Mouse (Mus musculus) hindbrain, postnatal 0 days (tissue): ENCODE results near the gene Tctex1d1. TPM values are rescaled to one million over a fixed set of nuclear protein-coding genes. Genes with fewer than 3 reads are reported as not detected.

Experiments used
- ATAC-seq: fragments of 200-750 bp; cut with Nextera tagmentation; 2 replicates; pipeline ENCODE4 v1.8.0; 2017; ENCODE audit warnings: mild to moderate bottlenecking, moderate TSS enrichment, moderate library complexity
- DNase-seq: peaks from one replicate; pipeline ENCODE4 v3.0.0-alpha.2; 2015; ENCODE audit warnings: low spot score
- H3K27ac ChIP-seq: fragments of 300-500 bp; sonication (generic); 2 replicates; pipeline ENCODE4 v1.5.1; 2014; ENCODE audit warnings: mild to moderate bottlenecking
- H3K27me3 ChIP-seq: fragments of 300-500 bp; sonication (generic); 2 replicates; pipeline ENCODE4 v1.6.1; 2014; ENCODE audit warnings: low read length, mixed read lengths; ENCODE audit not compliant: insufficient read depth
- H3K36me3 ChIP-seq: fragments of 300-500 bp; sonication (generic); 2 replicates; pipeline ENCODE4 v1.6.1; 2014; ENCODE audit warnings: low read length, mixed read lengths; ENCODE audit not compliant: insufficient read depth
- H3K4me1 ChIP-seq: fragments of 300-500 bp; sonication (generic); 2 replicates; pipeline ENCODE4 v1.6.1; 2014; ENCODE audit warnings: antibody characterized with exemption, low read length, mixed read lengths; ENCODE audit not compliant: insufficient read depth
- H3K4me2 ChIP-seq: fragments of 300-500 bp; sonication (generic); 2 replicates; pipeline ENCODE4 v1.6.1; 2014; ENCODE audit warnings: low read depth, mild to moderate bottlenecking, low read length, moderate library complexity, mixed read lengths
- H3K4me3 ChIP-seq: fragments of 300-500 bp; sonication (generic); 2 replicates; pipeline ENCODE4 v1.5.1; 2014; ENCODE audit warnings: low read length
- H3K9ac ChIP-seq: fragments of 300-500 bp; sonication (generic); replicated peaks from 2 replicates; pipeline ENCODE4 v1.6.1; 2014; ENCODE audit warnings: mild to moderate bottlenecking, low read length, moderate library complexity, mixed read lengths
- H3K9me3 ChIP-seq: fragments of 300-500 bp; sonication (generic); 2 replicates; pipeline ENCODE4 v1.6.1; 2016; ENCODE audit warnings: low read length, mixed read lengths
- CTCF ChIP-seq: IDR thresholded peaks from 2 replicates; pipeline ENCODE4 v1.5.1; 2016; ENCODE audit warnings: antibody characterized with exemption, control low read depth, low read depth
- WGBS: fragments of 180-500 bp; shearing (Covaris S2); extraction: QIAGEN DNeasy Blood & Tissue Kit; methylation state at CpG from one replicate; pipeline ENCODE4 v1.1.7; 2014; 5-methylcytosine and 5-hydroxymethylcytosine counted together
- polyA plus RNA-seq: library from polyadenylated mRNA; unstranded; fragments of >200 nt; fragmentation: Nextera tagmentation; extraction: Ambion mirVana; gene quantifications from 2 replicates; pipeline ENCODE4 v1.2.1, GENCODE M21; 2015
- total RNA-seq: library from RNA; depleted of rRNA; stranded (reverse); fragments of >200 nt; gene quantifications from 2 replicates; pipeline ENCODE4 v1.2.3, GENCODE M21; 2014

Gene Tctex1d1
- total and polyA plus RNA-seq, 2 experiments from 2014 or later: 0.73 to 2.5 TPM

DNA sequence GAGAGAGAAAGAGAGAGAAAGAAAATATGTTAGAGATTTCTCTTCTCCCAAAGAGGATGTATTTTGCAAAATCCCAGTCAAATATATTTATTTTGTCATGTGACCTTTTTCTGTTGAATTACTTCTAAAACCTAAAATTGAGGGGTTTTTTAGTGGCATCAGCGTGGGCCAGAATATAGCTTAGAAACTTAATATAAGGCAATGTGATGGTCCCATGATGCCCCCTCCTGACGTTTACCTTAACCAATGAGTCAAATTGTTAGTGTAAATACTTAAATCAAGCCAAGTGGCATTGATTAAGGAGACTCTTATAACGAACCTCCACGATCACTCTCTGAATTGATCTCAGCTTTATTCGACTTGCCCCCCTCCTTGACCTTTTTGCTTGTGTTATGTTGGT lies 4.2 kb upstream of the Tctex1d1 start:
- H3K4me3 ChIP-seq: no peak overlapping the region
- WGBS: 66% methylated on average over 5 of the region's 5 CpGs
- H3K9me3 ChIP-seq: no peaks in the 10 kb centered on the region
- DNase-seq: no peak
- 0 out of 2 replicates have a peak, but pooled peaks cover 4% of the 10 kb centered on the region for H3K36me3 ChIP-seq
- no peak overlapping the region for H3K27ac ChIP-seq
- TF ChIP-seq CTCF: no peak
- no peak overlapping the region for H3K4me2 ChIP-seq
- H3K27me3 ChIP-seq: no peaks in the 10 kb centered on the region
- H3K9ac ChIP-seq: no peak overlapping the region
- no peak for ATAC-seq
- H3K4me1 ChIP-seq: peaks cover 7% of the 10 kb centered on the region; the same call in 1 of the 2 replicates

DNA sequence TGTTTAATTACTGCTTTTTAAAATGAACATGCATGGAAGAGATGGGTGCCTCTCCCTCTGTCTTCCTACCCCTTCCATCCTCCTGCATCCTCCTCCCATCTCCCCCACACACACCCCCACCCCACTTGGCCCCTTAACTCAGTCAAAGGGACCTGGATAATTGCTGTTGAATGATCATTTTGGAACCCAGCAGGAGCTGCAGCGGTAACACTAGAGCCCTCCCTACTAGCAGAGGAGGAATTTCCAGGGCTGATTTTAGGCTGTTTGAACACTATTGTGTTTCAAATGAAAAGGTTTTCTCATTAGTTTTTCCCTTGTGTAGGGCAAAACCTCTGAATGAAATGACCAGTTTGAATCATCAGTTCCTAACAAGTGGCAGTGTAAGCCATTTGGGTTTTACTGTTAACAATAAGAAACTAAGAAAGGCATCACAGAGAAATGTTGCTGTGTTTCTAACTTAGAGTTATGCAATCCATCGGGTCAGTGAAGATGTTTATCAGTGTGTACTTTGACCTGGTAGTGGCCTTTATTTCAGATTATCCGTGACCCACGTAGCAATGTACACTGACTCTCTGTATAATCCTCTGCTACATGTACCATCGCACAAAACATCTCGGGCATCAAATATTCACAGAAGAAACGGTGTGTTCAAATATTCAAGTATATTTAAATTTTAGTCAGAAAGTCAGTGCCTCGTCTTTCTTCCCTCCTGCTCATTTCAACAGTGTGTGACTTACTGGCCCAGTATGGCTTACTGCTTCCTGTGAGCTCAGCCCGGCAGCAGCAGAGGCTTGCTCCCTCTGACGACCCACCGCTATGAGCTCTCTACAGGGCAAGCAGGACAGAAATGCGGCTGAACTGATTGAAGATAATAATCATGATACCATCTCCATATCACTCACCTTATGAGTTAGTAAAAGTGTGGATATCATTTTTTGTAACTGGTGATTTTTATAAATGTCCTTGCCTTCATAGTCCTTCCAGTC lies 1.8 kb upstream of the Tctex1d1 start:
- H3K4me3 ChIP-seq: no peak overlapping the region
- no peak for TF ChIP-seq CTCF
- H3K36me3 ChIP-seq: no peaks in the 10 kb centered on the region
- WGBS: 29% methylated on average over 12 of the region's 12 CpGs
- H3K4me2 ChIP-seq: no peak overlapping the region
- ATAC-seq (no peak), DNase-seq (no peak)
- H3K4me1 ChIP-seq: peaks cover 7% of the 10 kb centered on the region; the same call in 1 of the 2 replicates
- no peaks in the 10 kb centered on the region for H3K27me3 ChIP-seq
- no peak overlapping the region for H3K9ac ChIP-seq
- no peak overlapping the region for H3K27ac ChIP-seq
- H3K9me3 ChIP-seq: no peaks in the 10 kb centered on the region

DNA sequence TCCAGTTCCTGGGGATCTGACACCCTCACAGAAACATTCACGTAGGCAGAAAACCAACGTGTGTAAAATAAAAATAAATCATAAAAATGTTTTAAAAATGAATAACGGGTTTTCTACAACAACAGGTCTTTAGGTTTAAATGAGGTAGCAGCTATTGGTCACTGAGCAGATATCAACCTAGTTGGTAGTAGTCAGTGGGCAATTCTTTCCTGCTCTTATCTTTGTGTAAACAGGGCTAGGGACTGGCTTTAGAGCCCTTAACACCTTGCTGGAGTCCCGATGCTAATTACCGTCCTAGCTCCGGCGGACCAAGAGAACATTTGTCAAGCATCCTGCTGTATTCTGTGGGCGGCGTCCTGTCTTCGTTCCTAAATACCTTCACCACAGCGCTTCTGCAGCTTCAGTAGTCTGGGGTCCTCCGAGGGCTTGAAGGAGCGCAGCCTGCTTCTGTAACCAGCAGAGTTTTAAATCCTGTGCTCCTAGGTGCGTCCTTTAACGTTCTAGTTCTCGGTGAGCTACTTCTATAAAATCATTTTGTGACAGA lies 556 bp upstream of the Tctex1d1 start:
- no peak overlapping the region for H3K27ac ChIP-seq
- H3K4me3 ChIP-seq: peak overlapping the region; percentile 31
- peaks cover 7% of the 10 kb centered on the region; the same call in 1 of the 2 replicates for H3K4me1 ChIP-seq
- H3K9ac ChIP-seq: no peak overlapping the region
- 14% methylated on average over 16 of the region's 16 CpGs for WGBS
- peak; percentile 31 for DNase-seq
- H3K9me3 ChIP-seq: no peaks in the 10 kb centered on the region
- no peaks in the 10 kb centered on the region for H3K27me3 ChIP-seq
- no peaks in the 10 kb centered on the region for H3K36me3 ChIP-seq
- TF ChIP-seq CTCF: no peak
- no peak for ATAC-seq
- peak overlapping the region; percentile 72 for H3K4me2 ChIP-seq

DNA sequence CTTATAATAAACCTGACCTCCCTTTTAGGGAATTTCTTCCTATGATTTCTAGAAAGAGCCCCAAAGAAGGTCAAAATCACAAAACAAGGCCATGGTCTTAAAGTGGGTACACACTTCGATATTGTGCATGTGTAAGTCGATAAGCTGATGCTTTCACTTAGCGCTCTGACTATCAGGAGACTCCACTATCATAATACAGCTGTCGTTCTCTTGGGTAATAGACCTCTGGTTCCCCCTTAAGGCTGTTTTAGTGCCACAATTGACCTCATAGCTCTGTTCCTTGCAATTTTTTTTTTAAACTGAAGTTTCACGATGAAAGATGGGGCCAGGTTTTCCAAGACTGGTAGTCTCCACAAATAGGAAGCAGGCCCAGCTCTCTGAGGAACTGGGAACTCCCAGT lies 979 bp downstream of the Tctex1d1 start:
- Histone ChIP-seq H3K36me3 (no peaks in the 10 kb centered on the region), H3K4me1 (peaks cover 7% of the 10 kb centered on the region; the same call in 1 of the 2 replicates), H3K27me3 (no peaks in the 10 kb centered on the region), H3K4me3 (peak overlapping the region; percentile 31; the same call in 1 of the 2 replicates), H3K27ac (no peak overlapping the region), H3K4me2 (peak overlapping the region; percentile 72), H3K9me3 (no peaks in the 10 kb centered on the region), H3K9ac (no peak overlapping the region)
- DNase-seq: no peak
- no peak for TF ChIP-seq CTCF
- ATAC-seq: no peak
- WGBS: 62% methylated on average over 5 of the region's 5 CpGs

DNA sequence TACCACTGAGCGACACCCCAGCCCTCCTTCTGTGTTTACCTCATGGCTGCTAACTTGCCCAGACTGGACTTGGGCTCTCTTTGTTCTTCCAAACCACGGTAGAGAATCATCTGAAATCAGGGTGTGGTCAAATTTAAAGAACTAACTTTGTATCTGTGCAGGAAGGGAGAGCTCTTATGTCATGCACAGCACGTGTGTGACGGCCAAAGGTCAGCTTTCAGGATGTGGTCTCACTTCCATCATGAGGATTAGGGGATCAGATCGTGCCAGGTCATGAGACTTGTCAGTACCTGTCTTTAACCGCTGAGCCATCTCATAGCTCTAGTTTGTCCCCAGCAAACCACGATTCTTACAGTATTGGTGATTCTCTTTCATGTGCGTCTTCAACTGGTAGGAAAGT lies 3.3 kb downstream of the Tctex1d1 start:
- TF ChIP-seq CTCF: no peak
- WGBS: 88% methylated on average over 8 of the region's 8 CpGs
- Histone ChIP-seq H3K9me3 (no peaks in the 10 kb centered on the region), H3K36me3 (no peaks in the 10 kb centered on the region), H3K4me3 (no peak overlapping the region), H3K27ac (no peak overlapping the region), H3K9ac (no peak overlapping the region), H3K4me1 (peaks cover 7% of the 10 kb centered on the region; the same call in 1 of the 2 replicates), H3K27me3 (no peaks in the 10 kb centered on the region), H3K4me2 (no peak overlapping the region)
- ATAC-seq: no peak
- no peak for DNase-seq

DNA sequence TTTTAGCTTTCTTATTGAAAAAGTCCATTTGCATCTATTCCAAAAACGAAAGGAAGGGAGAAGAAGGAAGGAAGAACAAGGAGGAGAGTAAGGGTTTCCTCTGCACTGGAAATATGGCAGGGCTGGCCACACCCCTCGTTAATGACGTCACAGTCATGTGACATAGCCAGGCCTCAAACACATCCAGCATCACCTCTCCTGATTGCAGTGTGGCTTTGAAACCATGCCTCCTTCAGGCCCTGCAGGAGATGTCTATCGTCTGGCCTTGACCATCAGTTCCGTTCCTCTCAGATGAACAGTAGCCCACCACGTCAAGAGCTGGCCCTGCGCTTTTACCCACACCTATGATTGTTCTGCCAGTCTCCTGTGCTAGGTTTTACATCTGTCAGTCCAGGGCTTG lies 7.8 kb downstream of the Tctex1d1 start:
- H3K4me2 ChIP-seq: no peak overlapping the region
- no peaks in the 10 kb centered on the region for H3K36me3 ChIP-seq
- no peaks in the 10 kb centered on the region for H3K9me3 ChIP-seq
- WGBS: 74% methylated on average over 7 of the region's 7 CpGs
- no peak overlapping the region for H3K9ac ChIP-seq
- no peak for DNase-seq
- no peaks in the 10 kb centered on the region for H3K27me3 ChIP-seq
- TF ChIP-seq CTCF: no peak
- H3K27ac ChIP-seq: no peak overlapping the region
- H3K4me1 ChIP-seq: no peaks in the 10 kb centered on the region
- ATAC-seq: no peak
- H3K4me3 ChIP-seq: no peak overlapping the region
